Mouse (Mus musculus) ES-Bruce4 (cell line): ENCODE measurements around the gene Paxip1. TPM values are rescaled to one million over a fixed set of nuclear protein-coding genes. Genes with fewer than 3 reads are reported as not detected.

ENCODE experiments used
- H3K27ac ChIP-seq: 2 replicates; pipeline ENCODE4 v1.5.1; 2012; ENCODE audit warnings: low read length, inconsistent platforms; ENCODE audit not compliant: insufficient read depth
- H3K27me3 ChIP-seq: 2 replicates; pipeline ENCODE4 v1.6.1; 2012; ENCODE audit warnings: mild to moderate bottlenecking, low read length, inconsistent platforms; ENCODE audit not compliant: control insufficient read depth, poor library complexity, insufficient read depth, severe bottlenecking
- H3K36me3 ChIP-seq: 2 replicates; pipeline ENCODE4 v1.6.1; 2012; ENCODE audit warnings: inconsistent platforms, mild to moderate bottlenecking, low read length, moderate library complexity; ENCODE audit not compliant: control insufficient read depth, poor library complexity, insufficient read depth, severe bottlenecking
- H3K4me1 ChIP-seq: one replicate; pipeline ENCODE4 v1.8.1; 2011; ENCODE audit warnings: low read length; ENCODE audit not compliant: control insufficient read depth, insufficient read depth
- H3K4me3 ChIP-seq: 2 replicates; pipeline ENCODE4 v1.5.1; 2011; ENCODE audit warnings: low read depth, mild to moderate bottlenecking, low read length
- H3K9ac ChIP-seq: 2 replicates; pipeline ENCODE4 v1.6.1; 2012; ENCODE audit warnings: low read depth, mild to moderate bottlenecking, inconsistent platforms; ENCODE audit not compliant: poor library complexity, severe bottlenecking
- H3K9me3 ChIP-seq: replicated peaks from 2 replicates; pipeline ENCODE4 v1.6.1; 2012; ENCODE audit warnings: mild to moderate bottlenecking, low read length, inconsistent platforms; ENCODE audit not compliant: control insufficient read depth, poor library complexity, insufficient read depth, severe bottlenecking
- CTCF ChIP-seq: IDR thresholded peaks from one replicate; pipeline ENCODE4 v1.8.1; 2011; ENCODE audit warnings: low read depth, low read length
- EP300 ChIP-seq: IDR thresholded peaks from 2 replicates; pipeline ENCODE4 v1.6.1; 2011; ENCODE audit warnings: low read depth, low read length; ENCODE audit not compliant: insufficient read depth
- POLR2A ChIP-seq: IDR thresholded peaks from one replicate; pipeline ENCODE4 v1.8.1; 2011; ENCODE audit warnings: low read length; ENCODE audit not compliant: insufficient read depth
- polyA plus RNA-seq: library from polyadenylated mRNA; stranded (reverse); fragments of >200 nt; gene quantifications from 2 replicates; pipeline ENCODE4 v1.2.4, GENCODE M21; 2011; ENCODE audit warnings: low read depth; ENCODE audit not compliant: missing spikeins, insufficient read depth, insufficient read length

The Paxip1 gene
- polyA plus RNA-seq, 1 experiment = 59.3 TPM

DNA sequence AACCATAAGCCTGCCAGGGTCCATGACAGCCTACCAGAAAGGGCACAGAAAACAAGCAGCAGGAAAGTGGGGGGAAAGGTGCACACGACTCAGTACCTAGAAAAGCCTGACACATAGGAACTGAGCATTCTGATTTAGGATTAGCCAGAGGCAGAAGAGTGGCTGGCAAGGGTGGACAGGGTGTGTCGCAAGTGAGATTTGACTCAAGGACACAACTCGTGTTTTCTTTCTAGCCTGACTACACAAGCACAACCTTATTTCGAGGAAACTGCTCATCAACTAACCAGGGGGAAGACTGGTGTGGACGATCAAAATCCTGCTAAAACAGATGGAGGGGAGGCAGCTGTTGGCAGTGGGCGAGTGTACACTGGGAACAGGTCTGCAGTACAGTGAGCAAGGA lies 52.3 kb downstream of the Paxip1 start:
- Histone ChIP-seq H3K4me1 (no peaks in the 10 kb centered on the region), H3K9ac (no peak overlapping the region), H3K36me3 (peaks cover 16% of the 10 kb centered on the region), H3K4me3 (no peak overlapping the region), H3K9me3 (no peaks in the 10 kb centered on the region), H3K27me3 (no peaks in the 10 kb centered on the region), H3K27ac (no peak overlapping the region)
- TF ChIP-seq EP300 = no peak
- TF ChIP-seq POLR2A = no peak
- TF ChIP-seq CTCF = no peak

DNA sequence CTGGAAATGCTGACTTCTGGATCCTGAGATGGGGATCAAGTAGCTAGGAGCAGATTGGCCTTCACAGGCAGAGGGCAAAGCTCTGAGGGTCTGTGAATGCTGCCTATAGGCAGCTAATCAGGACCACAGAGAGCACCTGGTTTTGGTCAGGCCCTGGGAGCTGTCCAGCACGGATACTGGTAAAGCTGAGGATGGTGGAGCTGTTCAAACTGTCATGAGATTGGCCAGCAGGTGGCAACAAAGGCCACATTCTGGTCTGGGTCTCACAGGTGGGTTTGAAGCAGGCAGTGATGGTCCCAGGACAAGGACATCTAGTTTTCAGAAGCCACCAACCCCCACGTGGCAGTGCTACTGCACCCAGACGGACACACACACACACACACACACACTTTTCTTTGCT lies 54.3 kb downstream of the Paxip1 start:
- peaks cover 5% of the 10 kb centered on the region for H3K36me3 ChIP-seq
- TF ChIP-seq POLR2A = no peak
- peak; percentile 97 for TF ChIP-seq CTCF
- TF ChIP-seq EP300 = 0 out of 2 replicates have a peak, but pooled peaks have one; percentile 65
- H3K4me1 ChIP-seq = no peaks in the 10 kb centered on the region
- H3K9me3 ChIP-seq = no peaks in the 10 kb centered on the region
- no peaks in the 10 kb centered on the region for H3K27me3 ChIP-seq
- H3K9ac ChIP-seq = no peak overlapping the region
- no peak overlapping the region for H3K4me3 ChIP-seq
- H3K27ac ChIP-seq = no peak overlapping the region

DNA sequence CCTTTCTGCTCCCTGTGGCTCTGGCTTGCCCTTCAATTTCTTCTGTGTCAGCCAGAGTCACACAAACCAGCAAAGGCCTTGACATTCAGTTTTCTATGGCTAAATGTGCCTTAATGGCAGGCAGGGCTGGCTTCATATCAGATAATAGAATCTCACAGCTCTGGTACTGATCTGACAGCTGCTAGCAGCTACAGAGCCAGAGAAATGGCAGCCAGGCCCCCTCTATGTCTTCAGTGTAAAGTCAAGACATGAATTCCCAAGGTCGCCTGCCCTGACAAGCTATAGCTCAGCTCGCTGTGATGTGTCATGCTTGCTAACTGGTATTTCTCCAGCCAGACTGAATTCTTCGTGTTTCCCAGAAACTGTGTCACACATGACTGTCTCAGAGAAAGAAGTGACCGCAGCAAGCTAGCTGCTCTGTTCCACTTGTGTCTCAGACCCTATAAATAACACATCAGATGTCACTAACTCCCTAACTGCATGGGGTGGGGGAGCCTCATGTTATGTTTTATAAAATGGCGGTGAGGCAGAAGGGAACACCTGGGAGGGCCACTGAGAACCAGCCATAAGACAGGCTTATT lies 59.1 kb downstream of the Paxip1 start:
- Histone ChIP-seq H3K4me1 (no peaks in the 10 kb centered on the region), H3K27me3 (no peaks in the 10 kb centered on the region), H3K9me3 (no peaks in the 10 kb centered on the region), H3K36me3 (no peaks in the 10 kb centered on the region), H3K9ac (no peak overlapping the region), H3K27ac (no peak overlapping the region), H3K4me3 (no peak overlapping the region)
- TF ChIP-seq POLR2A = no peak
- no peak for TF ChIP-seq CTCF
- no peak for TF ChIP-seq EP300

DNA sequence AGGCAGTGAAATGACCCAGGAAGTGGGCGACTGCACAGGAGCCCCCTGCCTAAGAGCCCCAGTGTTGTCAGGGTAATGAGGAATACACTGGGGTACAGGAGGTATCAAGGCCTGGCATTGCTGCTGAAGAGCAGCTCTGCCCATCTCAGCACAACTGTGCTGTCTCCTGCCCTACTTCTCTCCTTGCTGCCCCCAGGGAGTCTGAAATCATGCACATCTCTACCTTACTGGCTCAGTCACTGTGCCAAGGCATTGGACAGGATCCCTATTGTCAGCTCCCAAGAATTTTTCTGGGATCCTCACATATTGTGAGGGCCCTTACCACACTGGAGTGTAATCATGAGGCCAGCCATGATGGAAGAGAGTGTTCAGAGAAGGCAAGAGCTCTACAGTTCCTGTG lies 60.1 kb downstream of the Paxip1 start:
- Histone ChIP-seq H3K4me1 (no peaks in the 10 kb centered on the region), H3K4me3 (no peak overlapping the region), H3K27me3 (no peaks in the 10 kb centered on the region), H3K36me3 (no peaks in the 10 kb centered on the region), H3K9me3 (no peaks in the 10 kb centered on the region), H3K27ac (no peak overlapping the region), H3K9ac (no peak overlapping the region)
- no peak for TF ChIP-seq CTCF
- no peak for TF ChIP-seq EP300
- TF ChIP-seq POLR2A = no peak

DNA sequence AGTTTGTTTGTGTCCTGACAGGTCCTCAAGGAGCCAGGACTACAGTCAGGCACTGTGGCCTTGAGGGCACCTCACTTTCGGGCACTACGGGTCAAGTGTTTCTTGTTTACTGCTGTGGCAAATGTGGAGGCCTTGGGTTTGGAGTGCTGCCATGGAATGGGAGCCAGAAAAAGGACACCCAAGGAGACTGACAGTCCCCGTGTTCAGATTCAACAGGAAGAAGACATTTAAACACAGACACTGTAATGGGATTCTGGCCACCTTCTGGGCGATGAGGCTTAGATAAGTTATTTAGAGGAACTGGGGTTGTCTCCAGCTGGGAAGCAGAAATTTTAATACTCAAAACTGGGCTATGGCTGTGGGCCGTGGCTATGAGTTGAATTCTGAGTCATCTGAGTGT lies 60.8 kb downstream of the Paxip1 start:
- Histone ChIP-seq H3K27me3 (no peaks in the 10 kb centered on the region), H3K36me3 (no peaks in the 10 kb centered on the region), H3K4me1 (no peaks in the 10 kb centered on the region), H3K9ac (no peak overlapping the region), H3K9me3 (no peaks in the 10 kb centered on the region), H3K27ac (no peak overlapping the region), H3K4me3 (no peak overlapping the region)
- no peak for TF ChIP-seq CTCF
- no peak for TF ChIP-seq POLR2A
- no peak for TF ChIP-seq EP300

DNA sequence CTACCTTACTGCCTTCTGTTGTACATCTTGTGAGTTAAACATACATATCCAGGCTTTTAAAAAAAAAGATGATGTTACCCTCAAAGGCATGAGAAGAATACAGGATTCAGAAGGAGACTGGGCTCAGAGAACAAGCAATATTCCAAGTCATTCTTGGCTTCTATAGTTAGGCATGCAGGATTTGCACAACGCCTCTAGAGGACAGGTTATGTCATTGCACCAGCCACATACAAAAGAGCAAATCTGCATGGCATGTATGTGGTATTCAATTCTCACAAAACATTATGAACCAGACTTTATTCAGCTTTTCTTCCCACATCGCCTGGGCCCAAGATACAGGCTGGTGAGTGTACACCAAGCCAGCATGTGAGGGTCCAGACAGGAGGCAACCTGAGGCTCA lies 67.0 kb downstream of the Paxip1 start:
- Histone ChIP-seq H3K9me3 (no peaks in the 10 kb centered on the region), H3K27ac (no peak overlapping the region), H3K36me3 (no peaks in the 10 kb centered on the region), H3K4me3 (no peak overlapping the region), H3K4me1 (no peaks in the 10 kb centered on the region), H3K9ac (no peak overlapping the region), H3K27me3 (no peaks in the 10 kb centered on the region)
- TF ChIP-seq POLR2A (no peak), CTCF (peak; percentile 5), EP300 (no peak)

DNA sequence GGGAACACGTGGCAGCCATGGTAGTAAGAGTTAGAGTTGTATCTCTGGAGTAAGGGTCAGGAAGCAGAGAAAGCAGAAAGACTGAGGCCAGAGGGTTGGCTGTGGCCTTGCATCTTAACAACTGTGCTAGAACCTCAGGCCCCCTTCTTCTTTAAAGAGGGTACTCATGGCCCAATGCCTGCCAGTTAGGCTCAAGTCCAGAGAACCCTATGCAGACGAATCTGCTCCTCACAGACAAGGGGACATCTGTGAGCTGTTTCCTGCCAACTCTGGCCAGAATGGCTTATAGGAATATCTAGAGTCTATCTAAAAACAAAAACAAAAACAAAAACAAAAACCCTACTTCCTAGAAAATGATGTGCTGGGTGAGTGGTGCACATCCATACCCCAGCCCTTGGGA lies 72.2 kb downstream of the Paxip1 start:
- H3K36me3 ChIP-seq = no peaks in the 10 kb centered on the region
- H3K9ac ChIP-seq = no peak overlapping the region
- no peaks in the 10 kb centered on the region for H3K4me1 ChIP-seq
- no peaks in the 10 kb centered on the region for H3K9me3 ChIP-seq
- no peak overlapping the region for H3K27ac ChIP-seq
- TF ChIP-seq POLR2A = no peak
- no peak for TF ChIP-seq CTCF
- TF ChIP-seq EP300 = no peak
- no peak overlapping the region for H3K4me3 ChIP-seq
- no peaks in the 10 kb centered on the region for H3K27me3 ChIP-seq
